Mouse (Mus musculus) testis, adult 2 months (tissue): ENCODE measurements around the gene Rad51b.

Source experiments
- CTCF ChIP-seq: fragments of 200-500 bp; IDR thresholded peaks from 2 replicates; pipeline ENCODE4 v1.5.1; 2012; ENCODE audit warnings: low read depth, mild to moderate bottlenecking, inconsistent platforms, low read length, moderate library complexity; ENCODE audit not compliant: control insufficient read depth, insufficient read depth, insufficient replicate concordance
- POLR2A ChIP-seq: fragments of 200-500 bp; IDR thresholded peaks from 2 replicates; pipeline ENCODE4 v1.6.1; 2012; ENCODE audit warnings: low read depth, mild to moderate bottlenecking, inconsistent platforms, low read length, moderate library complexity; ENCODE audit not compliant: control insufficient read depth

GRCm38 (mm10) chr12:79854507-79854906, 557.4 kb downstream of the Rad51b start:
- TF ChIP-seq CTCF (no peak), POLR2A (no peak)
